Mouse (Mus musculus): ENCODE data around the gene Klk1b5.
"Not testable (repeated sequence)": the region's sequence is repeated elsewhere in the genome, so short reads cannot be mapped to it uniquely, and the experiment has no call there.

DNA sequence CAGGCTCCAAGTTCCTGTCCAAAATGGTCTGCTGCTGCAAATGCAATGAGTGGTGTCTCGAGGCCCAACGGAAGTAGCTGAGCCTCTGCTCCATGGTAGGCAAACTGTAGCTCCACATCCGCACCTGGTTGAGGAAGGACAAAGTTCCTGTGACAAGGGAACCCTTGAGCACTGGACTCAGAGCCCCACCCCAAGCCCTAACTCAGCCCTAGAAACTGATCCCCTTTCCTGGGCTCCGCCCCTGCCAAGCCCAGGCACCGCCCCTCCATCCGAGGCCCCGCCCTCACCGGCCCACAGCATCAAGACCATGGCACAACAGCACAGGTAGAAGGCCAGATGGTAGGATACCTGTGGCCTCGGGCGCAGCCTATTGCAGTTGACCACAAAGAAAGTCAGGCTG lies 5.9 kb downstream of the Klk1b5 start:
- not testable (repeated sequence) for TF ChIP-seq CTCF (conservative IDR thresholded peaks at IDR 0.05; ENCODE audit: insufficient read depth, insufficient read length, low read depth, low read length); POLR2A (IDR thresholded peaks at IDR 0.05; ENCODE audit: low read depth, low read length)
